Mouse (Mus musculus): ENCODE results near the gene Arl4a. TPM values are rescaled to one million over a fixed set of nuclear protein-coding genes. Genes with fewer than 3 reads are reported as not detected.

Gene Arl4a
- total and polyA plus RNA-seq, 3 experiments = 24.3 to 25.4 (median 24.6) TPM

DNA sequence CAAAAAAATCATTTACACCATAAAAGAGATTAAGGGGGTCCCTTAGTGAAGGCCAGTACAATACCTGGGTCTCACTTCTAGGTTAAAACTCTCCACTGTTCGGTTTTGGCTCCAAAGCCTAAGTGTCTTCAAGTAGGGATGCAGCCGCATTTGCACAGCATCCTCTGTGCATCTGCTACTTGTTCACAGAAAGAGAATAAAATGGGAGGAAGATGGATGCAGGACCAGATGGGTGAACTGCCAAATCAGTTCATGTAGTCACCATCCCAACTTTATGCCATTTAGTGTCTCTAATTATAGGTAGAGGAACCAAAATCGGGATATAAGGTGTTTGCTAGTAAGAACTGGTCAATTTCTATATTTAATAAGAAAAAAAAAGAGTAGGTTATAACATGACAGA, 69.7 kb downstream of the Arl4a start:
- no peak overlapping the region for H3K27ac ChIP-seq (ENCODE audit: insufficient read depth, low read depth)
- no peaks in the 10 kb centered on the region for H3K36me3 ChIP-seq (replicated peaks in 1 of 2; ENCODE audit: control insufficient read depth in 1 of 2, insufficient read depth in 1 of 2, low read length in 1 of 2)
- H3K9me3 ChIP-seq (replicated peaks; ENCODE audit: low read length) = no peaks in the 10 kb centered on the region
- H3K27me3 ChIP-seq (replicated peaks) = no peaks in the 10 kb centered on the region
- H3K4me2 ChIP-seq (ENCODE audit: insufficient read depth, low read depth, poor library complexity, severe bottlenecking) = no peak overlapping the region
- H3K79me2 ChIP-seq (replicated peaks; ENCODE audit: control insufficient read depth, extremely low read depth, insufficient read depth, poor library complexity, severe bottlenecking) = no peaks in the 10 kb centered on the region
- H3K4me1 ChIP-seq (ENCODE audit: control insufficient read depth in 1 of 2, insufficient read depth in 2 of 2) = no peaks in the 10 kb centered on the region
- DNase-seq (ENCODE audit: extremely low read depth) = no peak
- no peak overlapping the region for H3K4me3 ChIP-seq (replicated peaks in 1 of 3; ENCODE audit: low read depth in 2 of 3, low read length in 2 of 3, poor library complexity in 1 of 3)
- in situ Hi-C loops (cut with MboI; ENCODE audit: low pct_ligation_motif_present, low pct_unique_long_range_greater_than_20kb, low sequenced_read_pairs) (no loop called here), dilution Hi-C loops (cut with MboI; ENCODE audit: extremely low pct_ligation_motif_present, extremely low pct_unique_long_range_greater_than_20kb, low sequenced_read_pairs) (no loop called here)
- TF ChIP-seq TCF12 (IDR thresholded peaks at IDR 0.05; ENCODE audit: low read depth, low read length) = no peak
- no peak for TF ChIP-seq ZMIZ1 (IDR thresholded peaks at IDR 0.05; ENCODE audit: low read depth, low read length)
- no peak for TF ChIP-seq POLR2AphosphoS2 (IDR thresholded peaks at IDR 0.05; ENCODE audit: low read depth, low read length)
- TF ChIP-seq ELF1 (IDR thresholded peaks at IDR 0.05; ENCODE audit: low read depth, low read length) = no peak
- TF ChIP-seq CHD1 (IDR thresholded peaks at IDR 0.05; ENCODE audit: low read depth, low read length) = no peak
- TF ChIP-seq RAD21 (IDR thresholded peaks at IDR 0.05; ENCODE audit: low read depth, low read length) = no peak
- TF ChIP-seq BHLHE40 (IDR thresholded peaks at IDR 0.05; ENCODE audit: low read depth, low read length) = no peak
- TF ChIP-seq NRF1 (IDR thresholded peaks at IDR 0.05; ENCODE audit: low read depth, low read length) = no peak
- no peak for TF ChIP-seq EP300 (IDR thresholded peaks at IDR 0.05; ENCODE audit: low read length)
- no peak for TF ChIP-seq MYC (IDR thresholded peaks at IDR 0.05; ENCODE audit: low read depth, low read length)
- TF ChIP-seq ZNF384 (IDR thresholded peaks at IDR 0.05; ENCODE audit: low read depth, low read length) = no peak
- TF ChIP-seq CHD2 (IDR thresholded peaks at IDR 0.05; ENCODE audit: low read length) = no peak
- H3K9ac ChIP-seq (ENCODE audit: insufficient read depth, low read depth) = no peak overlapping the region

DNA sequence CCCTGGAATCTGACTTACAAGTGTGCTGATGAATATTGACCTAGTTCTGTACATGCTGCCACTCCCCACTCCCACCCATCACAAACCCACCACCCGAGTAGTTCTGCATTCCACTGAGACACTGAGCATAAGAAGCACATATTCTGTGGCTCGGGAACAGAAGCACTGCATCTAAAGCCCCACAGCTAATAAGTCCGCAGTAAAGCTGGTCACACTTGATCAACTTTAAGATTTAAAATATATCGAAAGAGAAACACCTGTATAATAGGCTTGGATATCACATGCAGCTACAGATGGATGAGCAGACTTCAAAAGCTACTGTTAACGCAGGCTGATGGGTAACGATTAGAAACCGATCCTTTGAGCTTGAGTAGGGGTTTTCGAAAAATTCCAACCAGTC, 78.7 kb downstream of the Arl4a start:
- dilution Hi-C loops (cut with MboI; ENCODE audit: extremely low pct_ligation_motif_present, extremely low pct_unique_long_range_greater_than_20kb, low sequenced_read_pairs) = no loop called here

More for the DNA sequence above, 78.7 kb downstream of the Arl4a start:
- Histone ChIP-seq H3K79me2 (replicated peaks; ENCODE audit: control insufficient read depth, extremely low read depth, insufficient read depth, poor library complexity, severe bottlenecking) (no peaks in the 10 kb centered on the region), H3K9ac (ENCODE audit: insufficient read depth, low read depth) (no peak overlapping the region), H3K27ac (ENCODE audit: insufficient read depth, low read depth) (no peak overlapping the region), H3K4me1 (ENCODE audit: control insufficient read depth in 1 of 2, insufficient read depth in 2 of 2) (peaks cover 4 to 5% of the 10 kb centered on the region in 2 experiments; a peak in 2 of 4 replicates), H3K9me3 (replicated peaks; ENCODE audit: low read length) (no peaks in the 10 kb centered on the region), H3K4me2 (ENCODE audit: insufficient read depth, low read depth, poor library complexity, severe bottlenecking) (no peak overlapping the region), H3K27me3 (replicated peaks) (no peaks in the 10 kb centered on the region), H3K36me3 (replicated peaks in 1 of 2; ENCODE audit: control insufficient read depth in 1 of 2, insufficient read depth in 1 of 2, low read length in 1 of 2) (no peaks in the 10 kb centered on the region), H3K4me3 (replicated peaks in 1 of 3; ENCODE audit: low read depth in 2 of 3, low read length in 2 of 3, poor library complexity in 1 of 3) (no peak overlapping the region)
- no peak for DNase-seq (ENCODE audit: extremely low read depth)
- TF ChIP-seq CHD1 (IDR thresholded peaks at IDR 0.05; ENCODE audit: low read depth, low read length) (no peak), TCF12 (IDR thresholded peaks at IDR 0.05; ENCODE audit: low read depth, low read length) (no peak), SIN3A (IDR thresholded peaks at IDR 0.05; ENCODE audit: low read length) (no peak), ETS1 (conservative IDR thresholded peaks at IDR 0.05; ENCODE audit: low read depth, low read length) (no peak), USF2 (conservative IDR thresholded peaks at IDR 0.05; ENCODE audit: low read depth, low read length) (no peak), ZC3H11A (IDR thresholded peaks at IDR 0.05; ENCODE audit: low read depth, low read length) (no peak), MEF2A (IDR thresholded peaks at IDR 0.05; ENCODE audit: borderline replicate concordance, low read depth, low read length) (no peak), BHLHE40 (IDR thresholded peaks at IDR 0.05; ENCODE audit: low read depth, low read length) (no peak), ELF1 (IDR thresholded peaks at IDR 0.05; ENCODE audit: low read depth, low read length) (no peak)
- in situ Hi-C loops (cut with MboI; ENCODE audit: low pct_ligation_motif_present, low pct_unique_long_range_greater_than_20kb, low sequenced_read_pairs) = no loop called here

Data from CH12.LX (cell line).